Mouse (Mus musculus) thymus, adult 2 months (tissue): Measurements from ENCODE around the gene Rel.

Experiments
- CTCF ChIP-seq: fragments of 200-500 bp; IDR thresholded peaks from 2 replicates; pipeline ENCODE4 v1.5.1; 2012; ENCODE audit warnings: mild to moderate bottlenecking, control low read depth, low read length, moderate library complexity, borderline replicate concordance; ENCODE audit not compliant: control insufficient read depth, poor library complexity, insufficient read depth; ENCODE audit errors: extremely low read depth
- POLR2A ChIP-seq: fragments of 200-500 bp; IDR thresholded peaks from 2 replicates; pipeline ENCODE4 v1.6.1; 2012; ENCODE audit warnings: mild to moderate bottlenecking, low read length, control low read depth, moderate library complexity; ENCODE audit not compliant: control insufficient read depth, poor library complexity, insufficient read depth; ENCODE audit errors: extremely low read depth

DNA sequence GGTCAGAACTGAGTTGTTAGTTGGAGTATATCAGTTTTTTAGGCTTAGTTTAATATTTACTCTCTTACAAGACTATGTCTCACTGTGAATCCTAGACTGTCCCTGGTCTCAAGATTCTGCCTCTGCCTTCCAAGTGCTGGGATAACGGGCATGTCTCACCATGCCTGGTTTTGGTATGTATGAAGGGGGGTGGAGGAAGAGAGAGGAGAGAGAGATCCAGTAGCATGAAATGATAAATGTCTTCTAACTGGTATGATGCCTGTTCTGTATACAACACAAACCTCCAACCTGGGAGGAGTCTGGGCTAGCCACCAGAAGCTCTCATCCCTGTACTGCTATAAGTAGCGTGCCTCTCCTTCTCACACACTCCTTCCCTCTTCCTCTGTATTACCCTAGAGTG, 44.3 kb downstream of the Rel start:
- no peak for TF ChIP-seq CTCF
- TF ChIP-seq POLR2A, result no peak
